Mouse (Mus musculus) CH12.LX (cell line): ENCODE data around the gene Gm10647. TPM values are rescaled to one million over a fixed set of nuclear protein-coding genes. Genes with fewer than 3 reads are reported as not detected.
A peak's percentile ranks its signal among the peaks of the same experiment; 100 is the strongest.

ENCODE experiments used
- DNase-seq: peaks from one replicate; pipeline ENCODE4 v3.0.0-alpha.2; 2013; ENCODE audit errors: extremely low read depth
- H3K27ac ChIP-seq: 2 replicates; pipeline ENCODE4 v1.5.1; 2012; ENCODE audit warnings: low read depth, mild to moderate bottlenecking, control low read depth, moderate library complexity; ENCODE audit not compliant: insufficient read depth
- H3K27me3 ChIP-seq: replicated peaks from 2 replicates; pipeline ENCODE3; 2012; ENCODE audit warnings: inconsistent platforms
- H3K36me3 ChIP-seq, 2 experiments: replicated peaks in 1 of 2; 2 replicates each; pipeline versions ENCODE3 to v1.6.1; 2012; ENCODE audit warnings: inconsistent platforms in 1 of 2, low read length in 1 of 2, mild to moderate bottlenecking in 1 of 2, mixed read lengths in 1 of 2, moderate library complexity in 1 of 2; ENCODE audit not compliant: control insufficient read depth in 1 of 2, insufficient read depth in 1 of 2
- H3K4me1 ChIP-seq, 2 experiments: 2 replicates each; pipeline ENCODE4 v1.6.1; 2012; ENCODE audit warnings: inconsistent platforms in 1 of 2, moderate library complexity in 1 of 2; ENCODE audit not compliant: insufficient read depth in 2 of 2, control insufficient read depth in 1 of 2
- H3K4me2 ChIP-seq: 2 replicates; pipeline ENCODE4 v1.6.1; 2012; ENCODE audit warnings: low read depth, mild to moderate bottlenecking, control low read depth; ENCODE audit not compliant: poor library complexity, insufficient read depth, severe bottlenecking
- H3K4me3 ChIP-seq, 3 experiments: fragments of 150-350 bp in 1 of 3; sonication (generic) in 1 of 3; replicated peaks in 1 of 3; 2 replicates each; pipeline versions ENCODE3 to v1.5.1; 2011 to 2012; ENCODE audit warnings: low read depth in 2 of 3, low read length in 2 of 3, mild to moderate bottlenecking in 2 of 3, moderate library complexity in 2 of 3, control low read depth in 1 of 3, improper control_type of control experiment in 1 of 3, inconsistent platforms in 1 of 3, mixed read lengths in 1 of 3; ENCODE audit not compliant: poor library complexity in 1 of 3
- H3K79me2 ChIP-seq: replicated peaks from 2 replicates; pipeline ENCODE4 v1.6.1; 2012; ENCODE audit warnings: mild to moderate bottlenecking, moderate library complexity; ENCODE audit not compliant: control insufficient read depth, poor library complexity, insufficient read depth, severe bottlenecking; ENCODE audit errors: extremely low read depth
- H3K9ac ChIP-seq: 2 replicates; pipeline ENCODE4 v1.6.1; 2012; ENCODE audit warnings: low read depth, mild to moderate bottlenecking, control low read depth, moderate library complexity; ENCODE audit not compliant: insufficient read depth
- H3K9me3 ChIP-seq: replicated peaks from 2 replicates; pipeline ENCODE3; 2012; ENCODE audit warnings: low read length, inconsistent platforms, mixed read lengths
- BHLHE40 ChIP-seq: IDR thresholded peaks from 2 replicates; pipeline ENCODE4 v1.6.1; 2011; ENCODE audit warnings: mild to moderate bottlenecking, low read depth, low read length, improper control_type of control experiment
- CHD2 ChIP-seq: IDR thresholded peaks from 2 replicates; pipeline ENCODE4 v1.6.1; 2011; ENCODE audit warnings: low read length, improper control_type of control experiment
- CTCF ChIP-seq, 2 experiments: IDR thresholded peaks in 1 of 2; conservative IDR thresholded peaks in 1 of 2; 2 replicates each; pipeline ENCODE4 v1.5.1; 2011 to 2012; ENCODE audit warnings: low read depth in 2 of 2, low read length in 2 of 2, improper control_type of control experiment in 1 of 2, inconsistent platforms in 1 of 2, mild to moderate bottlenecking in 1 of 2, moderate library complexity in 1 of 2
- ELF1 ChIP-seq: IDR thresholded peaks from 2 replicates; pipeline ENCODE4 v1.6.1; 2014; ENCODE audit warnings: low read depth, mild to moderate bottlenecking, inconsistent platforms, low read length, improper control_type of control experiment
- GABPA ChIP-seq: IDR thresholded peaks from 2 replicates; pipeline ENCODE4 v1.6.1; 2012; ENCODE audit warnings: low read depth, low read length, improper control_type of control experiment, inconsistent platforms; ENCODE audit not compliant: insufficient replicate concordance
- JUND ChIP-seq: conservative IDR thresholded peaks from 2 replicates; pipeline ENCODE4 v1.6.1; 2011; ENCODE audit warnings: low read depth, low read length, improper control_type of control experiment
- KAT2A ChIP-seq: IDR thresholded peaks from 2 replicates; pipeline ENCODE4 v1.6.1; 2012; ENCODE audit warnings: low read length, improper control_type of control experiment, inconsistent platforms; ENCODE audit not compliant: insufficient replicate concordance
- MAFK ChIP-seq: IDR thresholded peaks from 2 replicates; pipeline ENCODE4 v1.6.1; 2011; ENCODE audit warnings: low read length, improper control_type of control experiment; ENCODE audit not compliant: insufficient replicate concordance
- MAZ ChIP-seq: IDR thresholded peaks from 2 replicates; pipeline ENCODE4 v1.6.1; 2012; ENCODE audit warnings: low read depth, mild to moderate bottlenecking, inconsistent platforms, low read length, improper control_type of control experiment, moderate library complexity
- MEF2A ChIP-seq: IDR thresholded peaks from 2 replicates; pipeline ENCODE4 v1.6.1; 2014; ENCODE audit warnings: low read depth, mild to moderate bottlenecking, inconsistent platforms, low read length, improper control_type of control experiment, borderline replicate concordance
- MXI1 ChIP-seq: IDR thresholded peaks from 2 replicates; pipeline ENCODE4 v1.6.1; 2011; ENCODE audit warnings: mild to moderate bottlenecking, low read depth, low read length, improper control_type of control experiment
- NRF1 ChIP-seq: IDR thresholded peaks from 2 replicates; pipeline ENCODE4 v1.6.1; 2014; ENCODE audit warnings: low read depth, mild to moderate bottlenecking, inconsistent platforms, low read length, improper control_type of control experiment, moderate library complexity
- PAX5 ChIP-seq: IDR thresholded peaks from 2 replicates; pipeline ENCODE4 v1.6.1; 2012; ENCODE audit warnings: low read length, inconsistent platforms, mixed read lengths
- POLR2A ChIP-seq: IDR thresholded peaks from 2 replicates; pipeline ENCODE4 v1.6.1; 2011; ENCODE audit warnings: low read depth, mild to moderate bottlenecking, improper control_type of control experiment, low read length
- SIN3A ChIP-seq: IDR thresholded peaks from 2 replicates; pipeline ENCODE4 v1.6.1; 2012; ENCODE audit warnings: low read length, improper control_type of control experiment, inconsistent platforms
- SMC3 ChIP-seq: IDR thresholded peaks from 2 replicates; pipeline ENCODE4 v1.6.1; 2011; ENCODE audit warnings: low read depth, low read length, improper control_type of control experiment
- USF1 ChIP-seq: IDR thresholded peaks from 2 replicates; pipeline ENCODE4 v1.6.1; 2014; ENCODE audit warnings: low read depth, mild to moderate bottlenecking, inconsistent platforms, low read length, improper control_type of control experiment
- ZKSCAN1 ChIP-seq: IDR thresholded peaks from 2 replicates; pipeline ENCODE4 v1.6.1; 2012; ENCODE audit warnings: low read depth, inconsistent platforms, low read length, improper control_type of control experiment, borderline replicate concordance
- ZMIZ1 ChIP-seq: IDR thresholded peaks from 2 replicates; pipeline ENCODE4 v1.6.1; 2012; ENCODE audit warnings: low read depth, mild to moderate bottlenecking, inconsistent platforms, low read length, improper control_type of control experiment
- ZNF384 ChIP-seq: IDR thresholded peaks from 2 replicates; pipeline ENCODE4 v1.6.1; 2012; ENCODE audit warnings: low read depth, low read length, improper control_type of control experiment, inconsistent platforms
- dilution Hi-C: fragments of 300-500 bp; cut with MboI; formaldehyde crosslinking; loops from 2 replicates; pipeline ENCODE4 v1.14.3; 2020; ENCODE audit warnings: low sequenced_read_pairs; ENCODE audit not compliant: extremely low pct_unique_long_range_greater_than_20kb, extremely low pct_ligation_motif_present
- in situ Hi-C: fragments of 300-500 bp; cut with MboI; formaldehyde crosslinking; loops from 3 replicates; pipeline ENCODE4 v1.14.3; 2019; ENCODE audit warnings: low sequenced_read_pairs, low pct_ligation_motif_present, low pct_unique_long_range_greater_than_20kb, mixed read lengths
- polyA plus RNA-seq: library from polyadenylated mRNA; unstranded; fragments of >175 nt; gene quantifications from 2 replicates; pipeline ENCODE4 v1.2.1, GENCODE M21; 2012; ENCODE audit warnings: low read depth; ENCODE audit not compliant: insufficient read length
- total RNA-seq, 2 experiments: library from RNA; depleted of rRNA; stranded (reverse); fragments of 300-350 nt in 1 of 2; fragments of >200 nt in 1 of 2; gene quantifications; 2 replicates each; pipeline ENCODE4 v1.2.3; 2012 to 2014

Gm10647 gene
- total RNA-seq (2012; rRNA removed) (not detected in 2 replicates), total RNA-seq (2014; rRNA removed) (not detected in 2 replicates), polyA plus RNA-seq (not detected in 2 replicates)

DNA sequence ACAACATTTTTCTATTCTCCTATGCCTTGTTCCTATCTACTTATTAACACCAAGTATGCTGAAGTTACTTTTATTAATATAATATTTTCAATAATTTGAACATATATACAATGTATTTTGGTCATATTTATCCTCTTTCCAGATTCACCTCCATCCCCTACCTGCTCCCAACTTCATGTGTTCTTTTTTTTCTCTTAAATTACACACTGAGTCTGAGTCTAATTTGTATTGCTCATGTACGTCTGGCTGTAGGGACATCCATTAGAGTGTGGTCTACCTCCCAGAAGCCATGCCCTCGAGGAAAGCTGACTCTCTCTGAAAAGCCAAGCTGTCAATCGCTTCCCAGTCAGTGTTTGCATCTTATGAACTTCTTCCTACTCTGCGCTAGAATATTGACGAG is at the start of gene Gm10647:
Gene Gm10647, plus strand, starts transcription at position 301 of the 400 bp plus-strand sequence.
- dilution Hi-C loops = no loop called here
- H3K9ac ChIP-seq = peak within 1 kb of the TSS; percentile 39; the same call in 1 of the 2 replicates
- peaks cover 0 to 10% of the 10 kb centered on the region in 2 experiments; a peak in 2 of 4 replicates for H3K4me1 ChIP-seq
- in situ Hi-C loops = loop anchor here (25.0 kb wide), 2 partner anchors 284 to 659 kb away; partner anchors contain the start of genes Ciao2a, Fbxl22 and Snx1
- DNase-seq = no peak
- no peaks in the 10 kb centered on the region for H3K36me3 ChIP-seq
- peak within 1 kb of the TSS in 2 of 3 experiments; percentile 2 to 69 for H3K4me3 ChIP-seq
- TF ChIP-seq ZKSCAN1 = no peak
- no peak for TF ChIP-seq ZMIZ1
- no peak for TF ChIP-seq ELF1
- no peak for TF ChIP-seq MEF2A
- TF ChIP-seq MAFK = no peak
- no peak for TF ChIP-seq SIN3A
- TF ChIP-seq POLR2A = no peak
- TF ChIP-seq KAT2A = no peak
- no peak for TF ChIP-seq NRF1
- TF ChIP-seq ZNF384 = no peak
- no peak for TF ChIP-seq PAX5
- H3K9me3 ChIP-seq = no peaks in the 10 kb centered on the region
- peaks cover 6% of the 10 kb centered on the region for H3K27me3 ChIP-seq
- no peaks in the 10 kb centered on the region for H3K79me2 ChIP-seq
- no peak within 1 kb of the TSS for H3K27ac ChIP-seq
- peak within 1 kb of the TSS; percentile 35; the same call in 1 of the 2 replicates for H3K4me2 ChIP-seq

DNA sequence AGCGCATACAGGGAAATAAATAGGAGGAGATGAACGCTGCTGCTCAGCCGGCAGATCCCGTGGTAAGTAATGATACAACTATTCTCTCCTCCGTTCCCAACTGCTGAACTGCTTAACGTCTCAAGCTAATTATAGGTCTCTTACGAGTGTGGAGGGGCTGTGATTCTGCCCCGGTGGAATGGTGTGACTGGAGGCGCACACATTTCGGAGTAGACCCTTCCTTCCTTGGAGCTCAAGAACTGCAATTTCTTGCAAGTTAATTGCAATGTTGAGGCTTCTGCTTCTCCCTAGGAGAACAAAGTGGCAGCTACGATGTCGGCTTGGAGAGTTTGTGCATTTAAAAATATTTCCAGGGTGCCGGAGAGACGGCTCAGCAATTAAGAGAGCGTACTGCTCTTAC is 48.4 kb upstream of the Gm10647 start:
- H3K4me2 ChIP-seq = no peak overlapping the region
- dilution Hi-C loops = no loop called here

More for the DNA sequence above, 48.4 kb upstream of the Gm10647 start:
- Histone ChIP-seq H3K36me3 (peaks cover 14 to 92% of the 10 kb centered on the region in 2 experiments), H3K27ac (no peak overlapping the region), H3K79me2 (no peaks in the 10 kb centered on the region), H3K27me3 (no peaks in the 10 kb centered on the region), H3K4me1 (no peaks in the 10 kb centered on the region)
- in situ Hi-C loops = no loop called here
- no peak for TF ChIP-seq JUND
- TF ChIP-seq CHD2 = no peak
- no peak for TF ChIP-seq ZNF384
- no peak for TF ChIP-seq SMC3
- TF ChIP-seq CTCF (conservative IDR thresholded peaks at IDR 0.05 in 1 of 2, IDR thresholded peaks at IDR 0.05 in 1 of 2; ENCODE audit: low read depth in 2 of 2, low read length in 2 of 2) = no peak
- no peak for TF ChIP-seq POLR2A
- no peak for TF ChIP-seq MAZ
- no peak for TF ChIP-seq BHLHE40
- TF ChIP-seq PAX5 = no peak
- no peak for TF ChIP-seq GABPA
- no peak for TF ChIP-seq USF1
- no peak for TF ChIP-seq MXI1
- TF ChIP-seq SIN3A = no peak
- no peak for TF ChIP-seq ELF1
- TF ChIP-seq MAFK = no peak
- TF ChIP-seq, all 38 proteins: peak for 0
- no peak for DNase-seq
- Histone ChIP-seq H3K4me3 (no peak overlapping the region), H3K9me3 (no peaks in the 10 kb centered on the region), H3K9ac (no peak overlapping the region)
